Mouse (Mus musculus): ENCODE data around the gene Gm20894. TPM values are rescaled to one million over a fixed set of nuclear protein-coding genes. Genes with fewer than 3 reads are reported as not detected.

The Gm20894 gene
- polyA plus RNA-seq (2014; fragmentation: Illumina TruSeq; extraction: RNeasy Lipid Tissue Mini Kit (QIAGEN cat#74804); ENCODE audit: low read depth, low replicate concordance) = not detected

DNA sequence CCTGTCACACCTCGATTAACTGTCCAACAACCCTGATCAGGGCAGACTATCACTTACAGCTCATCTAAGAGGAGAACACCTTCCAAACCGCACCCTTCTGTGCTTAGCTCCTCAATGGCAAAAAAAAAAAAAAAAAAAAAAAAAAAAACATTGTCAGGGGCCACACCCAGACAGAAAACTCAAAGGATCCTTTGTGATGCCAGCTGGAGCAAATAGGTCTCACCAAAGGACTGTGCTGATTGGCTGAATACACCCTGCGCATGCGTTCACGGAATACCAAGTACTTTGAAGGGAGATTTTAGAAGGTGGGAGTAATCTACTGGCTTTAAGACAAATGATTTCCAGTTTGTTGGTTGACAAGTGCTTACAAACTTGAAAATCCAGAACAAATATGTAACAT is at the start of gene Gm20894:
Gene Gm20894, minus strand, starts transcription at position 101 of the 400 bp plus-strand sequence.

Data from adrenal gland, adult 10 weeks (tissue).